Mouse (Mus musculus) megakaryocyte progenitor cell, adult 5-6 weeks (primary cell): ENCODE data around the gene Bin2. TPM values are rescaled to one million over a fixed set of nuclear protein-coding genes. Genes with fewer than 3 reads are reported as not detected.
A peak's percentile ranks its signal among the peaks of the same experiment; 100 is the strongest.
"Not testable (repeated sequence)": the region's sequence is repeated elsewhere in the genome, so short reads cannot be mapped to it uniquely, and the experiment has no call there.

Source experiments
- ATAC-seq: replicated peaks from 2 replicates; pipeline ENCODE4 v1.8.0; 2016; ENCODE audit warnings: mild to moderate bottlenecking, moderate TSS enrichment, inconsistent platforms; ENCODE audit not compliant: poor library complexity
- total RNA-seq, 2 experiments: library from RNA; stranded (forward) in 1 of 2; stranded (reverse) in 1 of 2; fragments of 157-497, 149-512 nt in 1 of 2; fragments of 200-1000 nt in 1 of 2; gene quantifications; 2 replicates each; pipeline versions ENCODE4 v1.2.3 to v1.2.4; 2015 to 2017

Gene Bin2
- total RNA-seq, 2 experiments from 2014 or later, result 105 to 129 TPM

GRCm38 (mm10) chr15:100622164-100622563 is 47.2 kb downstream of the Bin2 start:
- peak; percentile 45 for ATAC-seq

- not testable (repeated sequence) for ATAC-seq
Measured at GRCm38 (mm10) chr15:100621671-100622070, 47.7 kb downstream of the Bin2 start.

- ATAC-seq, result no peak
Measured at GRCm38 (mm10) chr15:100619200-100619599, 50.2 kb downstream of the Bin2 start.

- no peak for ATAC-seq
Measured at GRCm38 (mm10) chr15:100616221-100616620, 53.1 kb downstream of the Bin2 start.

GRCm38 (mm10) chr15:100615825-100616220 is 53.5 kb downstream of the Bin2 start:
- peak; percentile 54 for ATAC-seq

- ATAC-seq, result peak; percentile 78
Measured at GRCm38 (mm10) chr15:100614996-100615824, 54.1 kb downstream of the Bin2 start, which contains the start of gene Dazap2. Gene Dazap2 (plus strand): TSS chr15:100615349.

- peak; percentile 24 for ATAC-seq
Measured at GRCm38 (mm10) chr15:100614218-100614995, 54.9 kb downstream of the Bin2 start.

- ATAC-seq, result peak; percentile 45
Measured at GRCm38 (mm10) chr15:100613584-100613983, 55.8 kb downstream of the Bin2 start.

GRCm38 (mm10) chr15:100612432-100612831 is 56.9 kb downstream of the Bin2 start:
- no peak for ATAC-seq

- no peak for ATAC-seq
Measured at GRCm38 (mm10) chr15:100611951-100612350, 57.4 kb downstream of the Bin2 start.

- peak; percentile 52 for ATAC-seq
Measured at GRCm38 (mm10) chr15:100606677-100607076, 62.7 kb downstream of the Bin2 start.

GRCm38 (mm10) chr15:100601669-100602068 is 67.7 kb downstream of the Bin2 start:
- ATAC-seq, result no peak

GRCm38 (mm10) chr15:100600696-100601272 is 68.6 kb downstream of the Bin2 start:
- ATAC-seq, result no peak

GRCm38 (mm10) chr15:100600047-100600695 is 69.2 kb downstream of the Bin2 start:
- ATAC-seq, result peak; percentile 74

GRCm38 (mm10) chr15:100599276-100600046 is 69.9 kb downstream of the Bin2 start, which contains the start of gene Pou6f1:
Gene Pou6f1 (minus strand): TSS chr15:100599984.
- ATAC-seq, result no peak

- peak; percentile 27 for ATAC-seq
Measured at GRCm38 (mm10) chr15:100598883-100599275, 70.5 kb downstream of the Bin2 start.

GRCm38 (mm10) chr15:100598287-100598882 is 71.0 kb downstream of the Bin2 start:
- ATAC-seq, result no peak

GRCm38 (mm10) chr15:100592817-100593216 is 76.5 kb downstream of the Bin2 start:
- no peak for ATAC-seq
